Mouse (Mus musculus): ENCODE results near the gene Neu4.
"Not testable (repeated sequence)": the region's sequence is repeated elsewhere in the genome, so short reads cannot be mapped to it uniquely, and the experiment has no call there.

Neu4 gene

GRCm38 (mm10) chr1:94053530-94054216, 33.4 kb downstream of the Neu4 start:
- DNase-seq: no peak

- DNase-seq: no peak
Observed at GRCm38 (mm10) chr1:94054481-94054880, 34.2 kb downstream of the Neu4 start.

GRCm38 (mm10) chr1:94055966-94056365, 35.7 kb downstream of the Neu4 start:
- DNase-seq: peak in 1 of 2 experiments; percentile 8

GRCm38 (mm10) chr1:94057401-94057800, 37.1 kb downstream of the Neu4 start:
- DNase-seq: no peak

- not testable (repeated sequence) for DNase-seq
Observed at GRCm38 (mm10) chr1:94058281-94058680, 38.0 kb downstream of the Neu4 start.

- DNase-seq: no peak
Observed at GRCm38 (mm10) chr1:94074756-94075155, 54.5 kb downstream of the Neu4 start.

GRCm38 (mm10) chr1:94076702-94077101, 56.5 kb downstream of the Neu4 start:
- DNase-seq: no peak

All from kidney, postnatal 36 days (tissue).